Mouse (Mus musculus) C2C12 (cell line): ENCODE data around the gene Kcnd2.

Source experiments
- CEBPB ChIP-seq: IDR thresholded peaks from one replicate; pipeline ENCODE4 v1.6.1; 2011; ENCODE audit warnings: low read depth, mild to moderate bottlenecking, control low read depth, moderate library complexity
- CTCF ChIP-seq: IDR thresholded peaks from one replicate; pipeline ENCODE4 v1.5.1; 2011; ENCODE audit not compliant: control insufficient read depth, insufficient read depth, insufficient read length
- FOSL1 ChIP-seq: IDR thresholded peaks from one replicate; pipeline ENCODE4 v1.8.0; 2011; ENCODE audit warnings: mild to moderate bottlenecking, low read length; ENCODE audit not compliant: poor library complexity, insufficient read depth, severe bottlenecking
- MAX ChIP-seq: IDR thresholded peaks from one replicate; pipeline ENCODE4 v1.6.1; 2011; ENCODE audit warnings: mild to moderate bottlenecking, control low read depth
- MYOD1 ChIP-seq: IDR thresholded peaks from one replicate; pipeline ENCODE4 v1.6.1; 2011; ENCODE audit warnings: low read depth; ENCODE audit not compliant: control insufficient read depth, insufficient read length
- MYOG ChIP-seq: IDR thresholded peaks from one replicate; pipeline ENCODE4 v1.6.1; 2011; ENCODE audit not compliant: control insufficient read depth, insufficient read length; ENCODE audit errors: extremely low read depth
- USF1 ChIP-seq: IDR thresholded peaks from one replicate; pipeline ENCODE4 v1.6.1; 2011; ENCODE audit warnings: low read depth, mild to moderate bottlenecking, control low read depth, moderate library complexity

GRCm38 (mm10) chr6:21471891-21472544, 256.7 kb downstream of the Kcnd2 start:
- TF ChIP-seq CTCF (no peak), MAX (no peak), CEBPB (no peak), USF1 (no peak), MYOD1 (no peak), FOSL1 (no peak), MYOG (no peak)
